Mouse (Mus musculus): ENCODE results near the gene Napepld.

DNA sequence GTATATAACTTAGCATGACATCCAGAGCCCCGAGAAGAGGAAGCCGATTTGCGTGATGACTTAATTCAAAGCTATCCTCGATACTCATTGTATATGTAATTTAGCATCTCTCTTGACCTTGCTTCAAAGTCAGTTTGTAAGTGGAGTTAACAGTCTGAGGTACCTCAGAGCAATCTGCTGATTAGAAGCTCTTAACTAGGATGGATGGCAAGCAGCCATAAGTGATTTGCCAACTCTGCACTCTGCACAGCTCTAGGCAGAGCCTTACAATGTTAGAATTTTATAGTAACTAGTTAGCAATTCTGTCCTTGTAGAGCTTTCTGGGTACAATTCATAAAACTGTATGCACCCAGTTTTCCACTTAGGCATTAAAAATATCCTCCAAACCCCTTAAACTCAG, 5.3 kb upstream of the Napepld start:
- no peak for TF ChIP-seq POLR2A (IDR thresholded peaks at IDR 0.05; ENCODE audit: low read depth, low read length)
- no peak for TF ChIP-seq CTCF (IDR thresholded peaks at IDR 0.05; ENCODE audit: extremely low read depth, insufficient read depth, insufficient read length, insufficient replicate concordance)
